Mouse (Mus musculus): ENCODE results near the gene Brat1.

GRCm38 (mm10) chr5:140735297-140735696 lies 30.5 kb downstream of the Brat1 start:
- TF ChIP-seq CTCF (IDR thresholded peaks at IDR 0.05; ENCODE audit: borderline replicate concordance, extremely low read depth, insufficient read depth, insufficient read length) = no peak
- TF ChIP-seq POLR2A (IDR thresholded peaks at IDR 0.05; ENCODE audit: borderline replicate concordance, extremely low read depth, insufficient read depth, insufficient read length, poor library complexity, severe bottlenecking) = no peak
